Mouse (Mus musculus): ENCODE measurements around the gene Slc15a3. TPM values are rescaled to one million over a fixed set of nuclear protein-coding genes. Genes with fewer than 3 reads are reported as not detected.
A peak's percentile ranks its signal among the peaks of the same experiment; 100 is the strongest.

Slc15a3 gene
- polyA plus RNA-seq, 1 experiment from 2014 or later: 0.93 TPM

DNA sequence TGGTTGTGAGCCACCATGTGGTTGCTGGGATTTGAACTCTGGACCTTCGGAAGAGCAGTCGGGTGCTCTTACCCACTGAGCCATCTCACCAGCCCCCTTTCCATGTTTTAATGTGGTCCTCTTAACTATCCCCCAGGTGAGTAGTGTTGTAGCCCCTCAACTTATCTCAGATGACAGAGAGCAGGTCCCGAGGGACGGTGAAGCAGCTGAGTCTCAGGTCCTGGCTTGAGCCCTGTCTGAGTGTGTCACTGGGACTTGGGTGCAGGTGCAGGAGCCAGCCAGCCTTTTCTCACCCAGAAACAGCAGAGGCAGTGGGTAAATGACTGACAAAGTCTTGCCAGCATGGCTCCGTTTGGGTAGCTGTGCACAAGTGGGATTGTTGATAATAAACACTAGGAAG, 4.7 kb downstream of the Slc15a3 start:
- H3K27ac ChIP-seq: no peak overlapping the region
- H3K4me3 ChIP-seq (replicated peaks; ENCODE audit: low read depth, low read length): no peak overlapping the region
- no peaks in the 10 kb centered on the region for H3K27me3 ChIP-seq (ENCODE audit: insufficient read depth, low read length)
- H3K4me2 ChIP-seq (ENCODE audit: low read length): no peak overlapping the region
- H3K36me3 ChIP-seq (ENCODE audit: insufficient read depth, low read length): no peaks in the 10 kb centered on the region
- peaks cover 17% of the 10 kb centered on the region; the same call in 1 of the 2 replicates for H3K4me1 ChIP-seq (replicated peaks; ENCODE audit: insufficient read depth, low read length)
- DNase-seq (ENCODE audit: low spot score) (no peak), ATAC-seq (replicated peaks; ENCODE audit: low FRiP score, low read depth) (no peak)
- TF ChIP-seq CTCF (IDR thresholded peaks at IDR 0.05; ENCODE audit: low read depth): no peak
- H3K9ac ChIP-seq (ENCODE audit: low read depth, low read length): no peak overlapping the region
- WGBS: 84% methylated on average over 5 of the region's 5 CpGs
- no peaks in the 10 kb centered on the region for H3K9me3 ChIP-seq (replicated peaks; ENCODE audit: low read length)

GRCm38 (mm10) chr19:10845454-10845853, 5.9 kb downstream of the Slc15a3 start:
- no peaks in the 10 kb centered on the region for H3K27me3 ChIP-seq (ENCODE audit: insufficient read depth, low read length)
- no peak for DNase-seq (ENCODE audit: low spot score)
- H3K36me3 ChIP-seq (ENCODE audit: insufficient read depth, low read length): no peaks in the 10 kb centered on the region
- H3K9ac ChIP-seq (ENCODE audit: low read depth, low read length): no peak overlapping the region
- no peaks in the 10 kb centered on the region for H3K9me3 ChIP-seq (replicated peaks; ENCODE audit: low read length)
- WGBS: 89% methylated on average over 3 of the region's 3 CpGs
- H3K4me3 ChIP-seq (replicated peaks; ENCODE audit: low read depth, low read length): no peak overlapping the region
- ATAC-seq (replicated peaks; ENCODE audit: low FRiP score, low read depth): no peak
- TF ChIP-seq CTCF (IDR thresholded peaks at IDR 0.05; ENCODE audit: low read depth): no peak
- no peak overlapping the region for H3K4me2 ChIP-seq (ENCODE audit: low read length)
- peaks cover 17% of the 10 kb centered on the region; the same call in 1 of the 2 replicates for H3K4me1 ChIP-seq (replicated peaks; ENCODE audit: insufficient read depth, low read length)
- H3K27ac ChIP-seq: no peak overlapping the region

- TF ChIP-seq CTCF (IDR thresholded peaks at IDR 0.05; ENCODE audit: low read depth): no peak
- 76% methylated on average over 7 of the region's 7 CpGs for WGBS
- no peak overlapping the region for H3K27ac ChIP-seq
- no peak overlapping the region for H3K9ac ChIP-seq (ENCODE audit: low read depth, low read length)
- ATAC-seq (replicated peaks; ENCODE audit: low FRiP score, low read depth) (no peak), DNase-seq (ENCODE audit: low spot score) (no peak)
- H3K4me2 ChIP-seq (ENCODE audit: low read length): no peak overlapping the region
- H3K36me3 ChIP-seq (ENCODE audit: insufficient read depth, low read length): no peaks in the 10 kb centered on the region
- H3K4me1 ChIP-seq (replicated peaks; ENCODE audit: insufficient read depth, low read length): peaks cover 17% of the 10 kb centered on the region; the same call in 1 of the 2 replicates
- H3K27me3 ChIP-seq (ENCODE audit: insufficient read depth, low read length): no peaks in the 10 kb centered on the region
- H3K9me3 ChIP-seq (replicated peaks; ENCODE audit: low read length): no peaks in the 10 kb centered on the region
- no peak overlapping the region for H3K4me3 ChIP-seq (replicated peaks; ENCODE audit: low read depth, low read length)
Measured at GRCm38 (mm10) chr19:10846150-10846549, 6.6 kb downstream of the Slc15a3 start.

DNA sequence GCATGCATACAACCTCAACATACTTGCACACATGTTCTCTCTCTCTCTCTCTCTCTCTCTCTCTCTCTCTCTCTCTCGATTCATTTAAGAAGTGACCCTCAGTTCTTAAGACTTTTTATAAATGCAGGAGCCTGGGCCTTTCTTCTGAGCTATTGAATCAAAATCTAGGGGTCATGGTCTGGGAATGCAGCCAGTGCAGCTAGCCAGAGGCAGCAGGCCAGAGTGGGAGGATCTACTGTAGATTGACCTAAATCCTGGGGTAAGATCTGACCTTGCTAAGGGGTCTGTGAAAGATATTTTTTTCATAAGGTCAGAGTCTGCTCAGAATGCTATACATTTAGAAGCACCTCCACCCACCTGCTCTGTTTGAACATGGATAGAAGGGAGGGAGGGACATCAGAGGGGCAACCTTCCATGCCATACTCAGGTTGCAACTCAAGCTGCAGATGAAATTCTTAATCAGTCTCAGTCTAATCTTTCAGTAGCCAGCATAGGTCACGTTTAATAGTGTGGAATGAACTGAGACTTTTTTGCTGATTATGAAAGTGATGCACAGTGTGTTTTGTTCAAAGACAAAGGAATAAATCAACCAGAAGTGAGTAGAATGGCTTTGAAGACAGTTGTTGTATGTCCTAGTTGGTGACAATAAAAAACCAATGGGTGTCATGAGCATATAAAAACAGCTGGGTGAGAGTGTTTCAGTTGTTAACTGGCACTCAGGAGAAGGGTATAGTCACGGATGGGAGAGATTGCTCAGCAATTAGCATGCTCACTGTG, 8.0 kb downstream of the Slc15a3 start:
- no peak for TF ChIP-seq CTCF (IDR thresholded peaks at IDR 0.05; ENCODE audit: low read depth)
- Histone ChIP-seq H3K4me3 (replicated peaks; ENCODE audit: low read depth, low read length) (no peak overlapping the region), H3K27me3 (ENCODE audit: insufficient read depth, low read length) (no peaks in the 10 kb centered on the region), H3K4me1 (replicated peaks; ENCODE audit: insufficient read depth, low read length) (peaks cover 9% of the 10 kb centered on the region; the same call in 1 of the 2 replicates), H3K27ac (no peak overlapping the region), H3K9me3 (replicated peaks; ENCODE audit: low read length) (no peaks in the 10 kb centered on the region), H3K9ac (ENCODE audit: low read depth, low read length) (no peak overlapping the region), H3K36me3 (ENCODE audit: insufficient read depth, low read length) (no peaks in the 10 kb centered on the region), H3K4me2 (ENCODE audit: low read length) (no peak overlapping the region)
- DNase-seq (ENCODE audit: low spot score): peak; percentile 66
- WGBS: 31% methylated on average over 3 of the region's 3 CpGs
- no peak for ATAC-seq (replicated peaks; ENCODE audit: low FRiP score, low read depth)

- Histone ChIP-seq H3K4me3 (replicated peaks; ENCODE audit: low read depth, low read length) (no peak overlapping the region), H3K27me3 (ENCODE audit: insufficient read depth, low read length) (no peaks in the 10 kb centered on the region), H3K9me3 (replicated peaks; ENCODE audit: low read length) (no peaks in the 10 kb centered on the region), H3K36me3 (ENCODE audit: insufficient read depth, low read length) (peaks cover 27% of the 10 kb centered on the region), H3K27ac (no peak overlapping the region), H3K4me1 (replicated peaks; ENCODE audit: insufficient read depth, low read length) (no peaks in the 10 kb centered on the region), H3K9ac (ENCODE audit: low read depth, low read length) (no peak overlapping the region), H3K4me2 (ENCODE audit: low read length) (no peak overlapping the region)
- ATAC-seq (replicated peaks; ENCODE audit: low FRiP score, low read depth): no peak
- no peak for TF ChIP-seq CTCF (IDR thresholded peaks at IDR 0.05; ENCODE audit: low read depth)
- no peak for DNase-seq (ENCODE audit: low spot score)
- 88% methylated on average over 3 of the region's 3 CpGs for WGBS
Measured at GRCm38 (mm10) chr19:10855422-10855821, 15.9 kb downstream of the Slc15a3 start.

DNA sequence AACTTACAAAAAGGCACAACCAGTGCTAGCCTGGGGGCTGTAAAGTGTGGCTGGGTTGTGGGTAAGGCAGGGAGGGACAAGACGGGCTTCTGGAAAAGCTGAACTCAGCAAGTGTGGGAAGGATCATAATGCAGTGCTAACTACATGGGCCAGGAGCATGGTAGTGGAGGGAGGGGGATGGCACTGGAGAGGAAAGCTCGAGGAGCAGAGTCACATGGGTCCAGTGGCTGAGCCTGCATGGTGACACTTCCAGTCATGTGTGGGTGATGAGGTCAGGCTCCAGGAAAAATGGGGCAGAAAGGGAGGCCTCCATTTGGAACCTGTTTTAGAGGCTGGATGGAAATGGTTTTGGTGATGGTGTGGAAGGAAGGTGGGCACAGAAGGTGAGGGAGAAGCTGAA, 17.0 kb downstream of the Slc15a3 start:
- H3K27ac ChIP-seq: no peak overlapping the region
- DNase-seq (ENCODE audit: low spot score) (no peak), ATAC-seq (replicated peaks; ENCODE audit: low FRiP score, low read depth) (no peak)
- no peaks in the 10 kb centered on the region for H3K4me1 ChIP-seq (replicated peaks; ENCODE audit: insufficient read depth, low read length)
- H3K27me3 ChIP-seq (ENCODE audit: insufficient read depth, low read length): no peaks in the 10 kb centered on the region
- peaks cover 37% of the 10 kb centered on the region for H3K36me3 ChIP-seq (ENCODE audit: insufficient read depth, low read length)
- H3K9me3 ChIP-seq (replicated peaks; ENCODE audit: low read length): no peaks in the 10 kb centered on the region
- H3K4me2 ChIP-seq (ENCODE audit: low read length): no peak overlapping the region
- no peak overlapping the region for H3K9ac ChIP-seq (ENCODE audit: low read depth, low read length)
- H3K4me3 ChIP-seq (replicated peaks; ENCODE audit: low read depth, low read length): no peak overlapping the region
- WGBS: 34% methylated on average over 2 of the region's 2 CpGs
- TF ChIP-seq CTCF (IDR thresholded peaks at IDR 0.05; ENCODE audit: low read depth): no peak

Measured in kidney, postnatal 0 days (tissue).